Mouse (Mus musculus) lung, adult 10 weeks (tissue): ENCODE results near the gene Slc38a6. TPM values are rescaled to one million over a fixed set of nuclear protein-coding genes. Genes with fewer than 3 reads are reported as not detected.

Experiments
- polyA plus RNA-seq: library from polyadenylated mRNA; stranded (reverse); fragments of 350-450 nt; fragmentation: Illumina TruSeq; extraction: RNeasy Lipid Tissue Mini Kit (QIAGEN cat#74804); gene quantifications from one replicate; pipeline ENCODE4 v1.2.3, GENCODE M21; 2014; ENCODE audit warnings: low read depth, low replicate concordance; ENCODE audit not compliant: insufficient read depth

The Slc38a6 gene
- polyA plus RNA-seq = 4.8 TPM

GRCm38 (mm10) chr12:73286287-73287092, at the start of gene Slc38a6, which contains the start of gene Trmt5:
Gene Slc38a6 (plus strand): TSS chr12:73286779.
Gene Trmt5 (minus strand): TSS chr12:73286710.

Other genes with a start within 250 kb of the Slc38a6 start
- gene Six1, start 232.9 kb upstream of the Slc38a6 start, polyA plus RNA-seq = 1.5 TPM
- gene Six4, start 173.3 kb upstream of the Slc38a6 start, polyA plus RNA-seq = 1.2 TPM
- 23.5 TPM for gene Mnat1, start 163.1 kb upstream of the Slc38a6 start, polyA plus RNA-seq
- 5.9 TPM for gene Trmt5, start 69 bp upstream of the Slc38a6 start, polyA plus RNA-seq